Comparison of ENCODE assay signal across 34 mouse cellular contexts in genomic region chr4:56576837-56577548, GRCm38 (mm10).
DNase-seq lines count a peak whose midpoint lies in the region; ATAC-seq and TF ChIP-seq lines count a peak whose summit lies in the region.
"Had no signal": no experiment of that assay in that cellular context is flagged by ENCODE, and none has a peak within 500 bp of the region (broad histone marks: within the 10 kb centered on the region; RNA-seq: fewer than 3 reads in every experiment).

No protein-coding gene starts in this region.

- TF ChIP-seq EP300 in stomach, postnatal 0 days (optimal IDR thresholded peaks at IDR 0.05) = no peak

- H3K9ac ChIP-seq in neural tube, embryonic 11.5 days (ENCODE audit: low read length) = no peak overlapping the region
- H3K9ac ChIP-seq in hindbrain, embryonic 14.5 days = no peak overlapping the region
- H3K9ac ChIP-seq in neural tube, embryonic 14.5 days (replicated peaks; ENCODE audit: low read depth, low read length) = no peak overlapping the region
- H3K9ac ChIP-seq in stomach, postnatal 0 days (ENCODE audit: low read length) = no peak overlapping the region
- no peak overlapping the region for H3K9ac ChIP-seq in heart, embryonic 11.5 days (ENCODE audit: low read depth, low read length)
- H3K9ac ChIP-seq: embryonic facial prominence, embryonic 13.5 days; heart, embryonic 13.5 days; limb, embryonic 12.5 days; liver, embryonic 15.5 days; lung, embryonic 14.5 days; stomach, embryonic 15.5 days had no signal

- peak; percentile 12 for DNase-seq in neural tube, embryonic 11.5 days (ENCODE audit: low spot score)
- no peak for DNase-seq in neural tube, embryonic 10.5 days (ENCODE audit: extremely low spot score, low spot score)
- DNase-seq in hindbrain, embryonic 14.5 days (ENCODE audit: low spot score) = peak; percentile 29
- DNase-seq in stomach, postnatal 0 days (ENCODE audit: low spot score) = no peak
- DNase-seq in left cerebral cortex, postnatal 10 days (ENCODE audit: extremely low spot score in 1 of 2, low spot score in 2 of 2) = no peak
- no peak for DNase-seq in heart, postnatal 4 days
- DNase-seq: adrenal gland, postnatal 36 days; cerebellum, adult 8-10 months; cerebellum, postnatal 25 days; embryo, embryonic 11 days; gastrocnemius, adult 2 months; gastrocnemius, postnatal 36 days; heart, adult 18-20 months; heart, postnatal 10 days; kidney, adult 9 months; kidney, postnatal 10 days; layer of hippocampus, postnatal 36 days; lung, embryonic 14.5 days; lung, postnatal 14 days; right cerebral cortex, postnatal 14 days; thymus, adult 18-20 months had no signal

- H3K27me3 ChIP-seq in neural tube, embryonic 11.5 days (ENCODE audit: control insufficient read depth, insufficient read depth, low read length) = no peaks in the 10 kb centered on the region
- no peaks in the 10 kb centered on the region for H3K27me3 ChIP-seq in hindbrain, embryonic 14.5 days (ENCODE audit: control insufficient read depth, insufficient read depth, low read length)
- H3K27me3 ChIP-seq in neural tube, embryonic 14.5 days (ENCODE audit: control insufficient read depth, insufficient read depth, low read length) = no peaks in the 10 kb centered on the region
- H3K27me3 ChIP-seq in stomach, postnatal 0 days (ENCODE audit: control insufficient read depth, insufficient read depth, low read length) = no peaks in the 10 kb centered on the region
- H3K27me3 ChIP-seq in heart, embryonic 11.5 days (ENCODE audit: control insufficient read depth, insufficient read depth, low read length) = no peaks in the 10 kb centered on the region
- H3K27me3 ChIP-seq: embryonic facial prominence, embryonic 13.5 days; heart, embryonic 13.5 days; limb, embryonic 12.5 days; liver, embryonic 15.5 days; stomach, embryonic 15.5 days had no signal

- no peak overlapping the region for H3K4me2 ChIP-seq in neural tube, embryonic 11.5 days (ENCODE audit: low read depth)
- H3K4me2 ChIP-seq in hindbrain, embryonic 14.5 days (replicated peaks) = 0 out of 2 replicates have a peak overlapping the region, but pooled peaks have one; percentile 4
- no peak overlapping the region for H3K4me2 ChIP-seq in neural tube, embryonic 14.5 days (ENCODE audit: low read depth, low read length)
- no peak overlapping the region for H3K4me2 ChIP-seq in stomach, postnatal 0 days (replicated peaks; ENCODE audit: low read depth)
- no peak overlapping the region for H3K4me2 ChIP-seq in heart, embryonic 11.5 days
- H3K4me2 ChIP-seq: embryonic facial prominence, embryonic 13.5 days; heart, embryonic 13.5 days; limb, embryonic 12.5 days; liver, embryonic 15.5 days; lung, embryonic 14.5 days; stomach, embryonic 15.5 days had no signal

- 83% methylated on average over 15 of the region's 15 CpGs for WGBS in neural tube, embryonic 11.5 days
- 67% methylated on average over 15 of the region's 15 CpGs for WGBS in hindbrain, embryonic 14.5 days
- 71% methylated on average over 15 of the region's 15 CpGs for WGBS in neural tube, embryonic 14.5 days
- 58% methylated on average over 15 of the region's 15 CpGs for WGBS in stomach, postnatal 0 days
- WGBS in heart, embryonic 11.5 days (ENCODE audit: insufficient replicate concordance) = 85% methylated on average over 15 of the region's 15 CpGs

- no peaks in the 10 kb centered on the region for H3K4me1 ChIP-seq in neural tube, embryonic 11.5 days (ENCODE audit: control insufficient read depth, insufficient read depth, low read length)
- no peaks in the 10 kb centered on the region for H3K4me1 ChIP-seq in hindbrain, embryonic 14.5 days (replicated peaks; ENCODE audit: control insufficient read depth, insufficient read depth, low read length)
- H3K4me1 ChIP-seq in neural tube, embryonic 14.5 days (ENCODE audit: control insufficient read depth, insufficient read depth, low read length) = no peaks in the 10 kb centered on the region
- H3K4me1 ChIP-seq in stomach, postnatal 0 days (replicated peaks; ENCODE audit: control insufficient read depth, insufficient read depth) = no peaks in the 10 kb centered on the region
- H3K4me1 ChIP-seq in heart, embryonic 11.5 days (ENCODE audit: control insufficient read depth, insufficient read depth, low read length) = no peaks in the 10 kb centered on the region
- H3K4me1 ChIP-seq: embryonic facial prominence, embryonic 13.5 days; heart, embryonic 13.5 days; limb, embryonic 12.5 days; liver, embryonic 15.5 days; midbrain, embryonic 10.5 days; stomach, embryonic 15.5 days had no signal

- H3K27ac ChIP-seq in neural tube, embryonic 11.5 days (ENCODE audit: low read depth, low read length) = no peak overlapping the region
- no peak overlapping the region for H3K27ac ChIP-seq in hindbrain, embryonic 14.5 days
- no peak overlapping the region for H3K27ac ChIP-seq in neural tube, embryonic 14.5 days (ENCODE audit: low read depth, low read length)
- no peak overlapping the region for H3K27ac ChIP-seq in stomach, postnatal 0 days (replicated peaks)
- H3K27ac ChIP-seq in heart, embryonic 11.5 days (ENCODE audit: low read depth, low read length) = no peak overlapping the region
- H3K27ac ChIP-seq: embryonic facial prominence, embryonic 13.5 days; gastrocnemius, adult 2 months; heart, embryonic 13.5 days; limb, embryonic 12.5 days; liver, embryonic 15.5 days; midbrain, embryonic 10.5 days; stomach, embryonic 15.5 days had no signal

- intact Hi-C loops in left cerebral cortex, postnatal 10 days (cut with DNase I) = no loop called here

- ATAC-seq in neural tube, embryonic 11.5 days (ENCODE audit: insufficient read depth, low FRiP score, low TSS enrichment) = no peak
- ATAC-seq in hindbrain, embryonic 14.5 days (ENCODE audit: low FRiP score) = peak; percentile 88
- peak; percentile 34; the same call in 1 of the 2 replicates for ATAC-seq in neural tube, embryonic 14.5 days (ENCODE audit: low read depth)
- peak; percentile 15; the same call in 1 of the 2 replicates for ATAC-seq in stomach, postnatal 0 days (ENCODE audit: low FRiP score, low TSS enrichment)
- ATAC-seq in heart, embryonic 11.5 days (replicated peaks; ENCODE audit: insufficient number of reproducible peaks, low FRiP score, low TSS enrichment) = no peak
- ATAC-seq: CD4-positive, CD25-positive, alpha-beta regulatory T cell, adult 4 months; forebrain, embryonic 16.5 days; intestine, embryonic 16.5 days; midbrain, embryonic 16.5 days had no signal

- H3K9me3 ChIP-seq in neural tube, embryonic 11.5 days (ENCODE audit: control insufficient read depth, low read length) = no peaks in the 10 kb centered on the region
- H3K9me3 ChIP-seq in hindbrain, embryonic 14.5 days (ENCODE audit: control insufficient read depth, low read length) = no peaks in the 10 kb centered on the region
- H3K9me3 ChIP-seq in neural tube, embryonic 14.5 days (ENCODE audit: control insufficient read depth, low read length) = no peaks in the 10 kb centered on the region
- H3K9me3 ChIP-seq in stomach, postnatal 0 days (ENCODE audit: control insufficient read depth, low read length) = no peaks in the 10 kb centered on the region
- no peaks in the 10 kb centered on the region for H3K9me3 ChIP-seq in heart, embryonic 11.5 days (replicated peaks; ENCODE audit: control insufficient read depth, low read length)
- H3K9me3 ChIP-seq: embryonic facial prominence, embryonic 13.5 days; heart, embryonic 13.5 days; limb, embryonic 12.5 days; liver, embryonic 15.5 days; midbrain, embryonic 10.5 days; stomach, embryonic 15.5 days had no signal

- no peaks in the 10 kb centered on the region for H3K36me3 ChIP-seq in neural tube, embryonic 11.5 days (ENCODE audit: control insufficient read depth, insufficient read depth, low read length)
- H3K36me3 ChIP-seq in hindbrain, embryonic 14.5 days (replicated peaks; ENCODE audit: control insufficient read depth, insufficient read depth) = no peaks in the 10 kb centered on the region
- no peaks in the 10 kb centered on the region for H3K36me3 ChIP-seq in neural tube, embryonic 14.5 days (ENCODE audit: control insufficient read depth, insufficient read depth, low read length)
- no peaks in the 10 kb centered on the region for H3K36me3 ChIP-seq in stomach, postnatal 0 days (ENCODE audit: control insufficient read depth, insufficient read depth, low read length)
- no peaks in the 10 kb centered on the region for H3K36me3 ChIP-seq in heart, embryonic 11.5 days (ENCODE audit: control insufficient read depth, insufficient read depth, low read length)
- H3K36me3 ChIP-seq: embryonic facial prominence, embryonic 13.5 days; heart, embryonic 13.5 days; limb, embryonic 12.5 days; liver, embryonic 15.5 days; midbrain, embryonic 10.5 days; stomach, embryonic 15.5 days had no signal

- H3K4me3 ChIP-seq in neural tube, embryonic 11.5 days (ENCODE audit: low read depth, low read length) = no peak overlapping the region
- no peak overlapping the region for H3K4me3 ChIP-seq in hindbrain, embryonic 14.5 days (replicated peaks; ENCODE audit: low read length)
- H3K4me3 ChIP-seq in neural tube, embryonic 14.5 days (ENCODE audit: low read depth, low read length) = no peak overlapping the region
- no peak overlapping the region for H3K4me3 ChIP-seq in stomach, postnatal 0 days (ENCODE audit: low read depth, low read length)
- no peak overlapping the region for H3K4me3 ChIP-seq in heart, embryonic 11.5 days (ENCODE audit: low read depth, low read length)
- H3K4me3 ChIP-seq: embryonic facial prominence, embryonic 13.5 days; erythroblast, embryonic 14.5 days; gastrocnemius, adult 2 months; heart, embryonic 13.5 days; limb, embryonic 12.5 days; liver, embryonic 15.5 days; midbrain, embryonic 10.5 days; stomach, embryonic 15.5 days had no signal

- no peak for TF ChIP-seq CTCF in stomach, postnatal 0 days (IDR thresholded peaks at IDR 0.05; ENCODE audit: low read depth)

Comparison
In these comparisons a context has a peak if more than half of its experiments do, and no peak if none do; other contexts are left out.
1. ATAC-seq: peak in hindbrain, embryonic 14.5 days (single experiment), neural tube, embryonic 14.5 days (single experiment) and stomach, postnatal 0 days (single experiment); none in neural tube, embryonic 11.5 days (single experiment) and heart, embryonic 11.5 days (single experiment).
2. DNase-seq: peak in neural tube, embryonic 11.5 days (single experiment) and hindbrain, embryonic 14.5 days (single experiment); none in neural tube, embryonic 10.5 days (single experiment), stomach, postnatal 0 days (single experiment), left cerebral cortex, postnatal 10 days (0 of 2) and heart, postnatal 4 days (single experiment).